Mouse (Mus musculus) cortical plate, adult 2 months (tissue): ENCODE data around the gene Itga8.

Source experiments
- CTCF ChIP-seq: fragments of 200-500 bp; IDR thresholded peaks from 2 replicates; pipeline ENCODE4 v1.5.1; 2011; ENCODE audit warnings: mild to moderate bottlenecking, control low read depth, low read length; ENCODE audit not compliant: insufficient read depth; ENCODE audit errors: extremely low read depth
- POLR2A ChIP-seq: fragments of 200-500 bp; IDR thresholded peaks from 2 replicates; pipeline ENCODE4 v1.6.1; 2011; ENCODE audit warnings: mild to moderate bottlenecking, low read length, control low read depth; ENCODE audit not compliant: insufficient read depth; ENCODE audit errors: extremely low read depth

- TF ChIP-seq CTCF (no peak), POLR2A (no peak)
Observed at GRCm38 (mm10) chr2:12292023-12292820, 9.5 kb downstream of the Itga8 start.
